ENCODE assay signal across 16 mouse cellular contexts in genomic region chr1:64609145-64609544, GRCm38 (mm10). TPM values are rescaled to one million over a fixed set of nuclear protein-coding genes. Genes with fewer than 3 reads are reported as not detected.
DNase-seq lines count a peak whose midpoint lies in the region; ATAC-seq and TF ChIP-seq lines count a peak whose summit lies in the region.
"Had no signal": no experiment of that assay in that cellular context is flagged by ENCODE, and none has a peak within 500 bp of the region (broad histone marks: within the 10 kb centered on the region; RNA-seq: fewer than 3 reads in every experiment).

No protein-coding gene starts in this region.

- intact Hi-C loops in gastrocnemius, adult 2 months (cut with DNase I): no loop called here

- 78% methylated on average over 4 of the region's 4 CpGs for WGBS in limb, embryonic 14.5 days

- H3K27ac ChIP-seq in gastrocnemius, adult 2 months: peak overlapping the region; percentile 63
- no peak overlapping the region for H3K27ac ChIP-seq in limb, embryonic 14.5 days (replicated peaks; ENCODE audit: low read depth, low read length)
- H3K27ac ChIP-seq: macrophage; midbrain, embryonic 15.5 days had no signal

- H3K36me3 ChIP-seq in limb, embryonic 14.5 days (ENCODE audit: control insufficient read depth, insufficient read depth, low read length): peaks cover 65% of the 10 kb centered on the region

- ATAC-seq in limb, embryonic 14.5 days (ENCODE audit: low FRiP score, low read depth): no peak
- peak; percentile 90 for ATAC-seq in megakaryocyte progenitor cell, adult 5-6 weeks (replicated peaks; ENCODE audit: poor library complexity)
- ATAC-seq: forebrain, postnatal 0 days; midbrain, embryonic 15.5 days had no signal

- no peak for TF ChIP-seq CTCF in gastrocnemius, adult 2 months (IDR thresholded peaks at IDR 0.05)
- no peak for TF ChIP-seq CTCF in brain, embryonic 14.5 days (IDR thresholded peaks at IDR 0.05; ENCODE audit: borderline replicate concordance, extremely low read depth, insufficient read depth, insufficient read length)

- H3K9ac ChIP-seq in limb, embryonic 14.5 days (ENCODE audit: low read depth, low read length, severe bottlenecking): no peak overlapping the region
- H3K9ac ChIP-seq: forebrain, postnatal 0 days; midbrain, embryonic 15.5 days had no signal

- H3K4me2 ChIP-seq in limb, embryonic 14.5 days (replicated peaks; ENCODE audit: low read depth, low read length, severe bottlenecking): no peak overlapping the region
- H3K4me2 ChIP-seq: heart, embryonic 11.5 days; midbrain, embryonic 15.5 days had no signal

- H3K9me3 ChIP-seq in limb, embryonic 14.5 days (ENCODE audit: control insufficient read depth, low read length): no peaks in the 10 kb centered on the region
- H3K9me3 ChIP-seq: midbrain, embryonic 15.5 days had no signal

- peak; percentile 30 for DNase-seq in gastrocnemius, adult 2 months
- DNase-seq in gastrocnemius, adult 8-10 months (ENCODE audit: low spot score in 2 of 2): no peak
- peak; percentile 17 for DNase-seq in brain, embryonic 14.5 days (ENCODE audit: low read depth)
- peak; percentile 55 for DNase-seq in limb, embryonic 14.5 days (ENCODE audit: low spot score)
- no peak for DNase-seq in left cerebral cortex, adult 8-10 months (ENCODE audit: low spot score in 2 of 2)
- no peak for DNase-seq in spleen, postnatal 4 days (ENCODE audit: low spot score in 2 of 2)
- no peak for DNase-seq in kidney, postnatal 14 days
- DNase-seq: cerebellum, adult 2 months; forebrain, postnatal 0 days; gastrocnemius, postnatal 25 days; heart, postnatal 36 days; thymus, adult 18-20 months had no signal

- H3K4me3 ChIP-seq in gastrocnemius, adult 2 months: peak overlapping the region; percentile 7; the same call in 1 of the 2 replicates
- no peak overlapping the region for H3K4me3 ChIP-seq in limb, embryonic 14.5 days (replicated peaks; ENCODE audit: low read length)
- H3K4me3 ChIP-seq: midbrain, embryonic 15.5 days had no signal

- H3K27me3 ChIP-seq in limb, embryonic 14.5 days (ENCODE audit: control insufficient read depth, insufficient read depth, low read length): no peaks in the 10 kb centered on the region
- H3K27me3 ChIP-seq: midbrain, embryonic 15.5 days had no signal

- TF ChIP-seq POLR2A in brain, embryonic 14.5 days (IDR thresholded peaks at IDR 0.05; ENCODE audit: borderline replicate concordance, extremely low read depth, insufficient read depth, insufficient read length, poor library complexity, severe bottlenecking): no peak
- TF ChIP-seq POLR2A in limb, embryonic 14.5 days (IDR thresholded peaks at IDR 0.05; ENCODE audit: borderline replicate concordance, extremely low read depth, insufficient read depth, insufficient read length): no peak

- H3K4me1 ChIP-seq in limb, embryonic 14.5 days (ENCODE audit: control insufficient read depth, insufficient read depth, low read length): no peaks in the 10 kb centered on the region
- H3K4me1 ChIP-seq: midbrain, embryonic 15.5 days had no signal

RNA-seq across cellular contexts. Expression of gene Mettl21a, which starts 7.9 kb away (rescaled TPM):
- total RNA-seq in gastrocnemius, adult 2 months (2021): 10 to 100 TPM in 1 of 2 experiments, 1 to 10 TPM in 1; 8.1 to 10.6 TPM
- 10 to 100 TPM in 2 of 4 experiments, 1 to 10 TPM in 2; 8.0 to 14.6 (median 10.0) TPM for total RNA-seq in gastrocnemius, adult 8-10 months (2022)
- polyA plus RNA-seq in brain, embryonic 14.5 days (2012; rRNA removed): 12.6 and 17.4 TPM in 2 replicates
- polyA plus RNA-seq in limb, embryonic 14.5 days (2012; rRNA removed): 20.7 and 24.1 TPM in 2 replicates
- polyA plus RNA-seq in limb, embryonic 14.5 days (2014; fragmentation: Nextera tagmentation; extraction: Ambion mirVana): 26.1 and 27.6 TPM in 2 replicates
- 8.1 and 8.9 TPM in 2 replicates for total RNA-seq in megakaryocyte progenitor cell, adult 5-6 weeks (2015)
- total RNA-seq in megakaryocyte progenitor cell, adult 5-6 weeks (2017): 9.8 and 10.4 TPM in 2 replicates
- 10 to 100 TPM in 3 of 4 experiments, 1 to 10 TPM in 1; 9.6 to 16.5 (median 10.3) TPM for total RNA-seq in left cerebral cortex, adult 8-10 months (2022)

Comparison
In these comparisons a context has a peak if more than half of its experiments do, and no peak if none do; other contexts are left out.
1. DNase-seq: peak in gastrocnemius, adult 2 months (single experiment), brain, embryonic 14.5 days (single experiment) and limb, embryonic 14.5 days (single experiment); none in gastrocnemius, adult 8-10 months (0 of 2), left cerebral cortex, adult 8-10 months (0 of 2), spleen, postnatal 4 days (0 of 2) and kidney, postnatal 14 days (single experiment).